Mouse (Mus musculus) monocyte, adult 5-6 weeks (primary cell): ENCODE results near the gene Dnajb12. TPM values are rescaled to one million over a fixed set of nuclear protein-coding genes. Genes with fewer than 3 reads are reported as not detected.
"Not testable (repeated sequence)": the region's sequence is repeated elsewhere in the genome, so short reads cannot be mapped to it uniquely, and the experiment has no call there.

ENCODE experiments used
- ATAC-seq: fragments of 153-309, 156-312 bp; replicated peaks from 2 replicates; pipeline ENCODE4 v1.8.0; 2017; ENCODE audit warnings: mild to moderate bottlenecking; ENCODE audit not compliant: low TSS enrichment, insufficient number of reproducible peaks, severe bottlenecking, poor library complexity, low FRiP score
- total RNA-seq: library from RNA; stranded (forward); fragments of 200-1000, 200-491, 200-594 nt; gene quantifications from 3 replicates; pipeline ENCODE4 v1.2.3, GENCODE M21; 2017

The Dnajb12 gene
- total RNA-seq, 1 experiment from 2014 or later: 41.9 TPM

DNA sequence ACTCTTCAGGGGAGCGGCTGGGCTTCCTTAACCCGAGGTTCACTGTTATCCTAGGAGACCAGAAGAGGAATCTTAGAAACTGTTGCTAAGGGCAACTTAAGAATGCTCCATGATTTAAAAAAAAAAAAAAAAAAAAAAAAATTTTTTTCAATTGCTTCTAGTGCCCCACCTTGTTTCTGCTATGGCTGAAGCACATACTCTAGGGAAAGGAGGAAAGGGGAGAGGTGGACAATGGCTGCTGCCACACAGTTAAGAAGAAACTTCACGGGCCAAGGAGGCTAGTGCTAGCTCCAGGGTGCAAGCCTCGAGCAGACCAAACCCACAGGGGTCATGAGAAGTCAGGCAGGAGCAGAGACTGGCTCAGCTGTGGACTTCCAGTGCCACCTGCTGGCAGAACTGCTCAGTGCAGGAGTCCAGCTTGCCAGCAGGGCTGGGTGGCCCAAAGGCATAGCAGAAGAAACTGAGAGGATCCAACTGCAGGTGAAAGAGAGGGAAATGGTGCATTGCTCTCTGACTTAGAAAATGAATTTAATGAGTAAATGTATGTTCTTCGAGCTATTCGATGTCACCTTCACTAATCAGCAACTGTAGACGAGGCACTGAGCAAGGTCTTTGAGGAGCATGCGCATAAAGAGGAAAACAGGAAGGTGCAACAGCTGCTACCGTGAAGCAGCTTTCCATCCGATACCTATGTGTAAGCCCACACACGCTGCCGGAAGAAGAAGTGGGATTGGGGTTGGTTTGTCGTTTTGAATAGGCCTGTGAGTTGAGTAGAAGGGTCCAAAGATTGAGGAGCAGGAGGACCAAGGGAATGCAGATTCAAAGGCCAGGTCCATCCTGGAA lies 14.3 kb upstream of the Dnajb12 start:
- ATAC-seq: peak; percentile 84

DNA sequence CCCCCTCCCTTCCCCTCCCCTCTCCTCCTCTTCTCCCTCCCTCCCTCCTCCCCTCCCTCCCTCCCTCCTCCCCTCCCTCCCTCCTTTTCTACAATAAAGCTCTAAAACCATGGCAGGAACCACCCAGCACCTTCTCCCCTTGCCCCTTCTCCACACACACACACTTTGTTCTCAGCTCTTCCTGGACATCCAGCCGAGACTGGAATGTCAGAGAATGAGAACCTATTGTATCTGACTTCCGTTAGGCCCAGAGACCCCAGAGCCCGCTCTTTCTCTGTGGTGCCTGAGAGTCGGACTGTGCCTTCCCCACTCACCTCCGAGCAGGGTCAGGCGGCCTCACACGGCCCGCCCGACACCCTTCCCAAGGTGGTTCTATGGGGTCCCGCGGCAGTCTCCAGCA lies 11.1 kb upstream of the Dnajb12 start:
- no peak for ATAC-seq

DNA sequence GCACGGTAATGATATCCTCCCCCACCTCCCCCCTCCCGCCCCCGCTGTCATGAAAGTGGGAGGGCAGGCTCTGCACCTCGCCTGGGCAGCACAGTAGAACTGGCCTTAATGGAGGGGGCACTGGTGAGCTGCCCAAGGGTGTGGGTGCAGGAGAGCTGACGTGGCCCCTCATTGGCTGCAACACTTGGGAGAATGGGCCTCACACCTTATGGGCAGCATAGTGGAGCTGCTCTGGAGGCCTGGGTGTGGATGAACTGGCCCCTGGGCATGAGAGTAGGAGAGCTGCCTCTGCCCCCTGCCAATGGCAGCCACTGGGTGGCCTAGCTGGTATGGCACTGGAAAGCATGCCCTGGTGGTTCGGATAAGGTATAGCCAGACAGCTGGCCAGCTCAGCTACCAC lies 9.3 kb upstream of the Dnajb12 start:
- no peak for ATAC-seq

DNA sequence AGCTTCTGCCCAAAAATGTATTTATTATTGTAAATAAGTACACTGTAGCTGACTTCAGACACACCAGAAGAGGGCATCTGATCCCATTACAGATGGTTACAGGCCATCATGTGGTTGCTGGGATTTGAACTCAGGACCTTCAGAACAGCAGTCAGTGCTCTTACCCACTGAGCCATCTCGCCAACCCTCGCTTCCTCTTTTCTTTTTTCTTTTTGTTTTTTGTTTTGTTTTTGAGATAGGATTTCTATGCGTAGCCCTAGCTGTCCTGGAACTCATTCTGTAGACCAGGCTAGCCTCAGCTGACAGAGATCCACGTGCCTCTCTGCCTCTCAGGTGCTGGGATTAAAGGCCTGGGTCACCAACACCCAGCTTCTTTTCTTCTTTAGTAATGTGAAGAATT lies 6.7 kb upstream of the Dnajb12 start:
- ATAC-seq: not testable (repeated sequence)

DNA sequence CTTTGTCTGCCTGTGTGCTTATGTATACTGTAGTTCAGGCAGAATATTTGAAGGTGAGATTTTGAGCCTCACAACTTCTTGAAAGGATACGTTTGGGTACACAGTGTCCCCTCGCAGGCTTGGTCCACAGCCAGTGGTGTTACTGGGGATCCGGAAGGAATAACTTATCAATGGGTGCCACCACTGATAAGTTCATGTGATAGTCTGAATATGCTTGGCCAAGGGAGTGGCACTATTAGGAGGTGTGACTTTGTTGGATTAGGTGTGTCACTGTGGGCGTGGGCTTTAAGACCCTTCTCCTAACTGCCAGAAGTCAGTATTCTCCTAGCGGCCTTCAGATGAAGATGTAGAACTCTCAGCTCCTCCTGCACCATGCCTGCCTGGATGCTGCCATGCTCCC lies 6.2 kb upstream of the Dnajb12 start:
- ATAC-seq: no peak

DNA sequence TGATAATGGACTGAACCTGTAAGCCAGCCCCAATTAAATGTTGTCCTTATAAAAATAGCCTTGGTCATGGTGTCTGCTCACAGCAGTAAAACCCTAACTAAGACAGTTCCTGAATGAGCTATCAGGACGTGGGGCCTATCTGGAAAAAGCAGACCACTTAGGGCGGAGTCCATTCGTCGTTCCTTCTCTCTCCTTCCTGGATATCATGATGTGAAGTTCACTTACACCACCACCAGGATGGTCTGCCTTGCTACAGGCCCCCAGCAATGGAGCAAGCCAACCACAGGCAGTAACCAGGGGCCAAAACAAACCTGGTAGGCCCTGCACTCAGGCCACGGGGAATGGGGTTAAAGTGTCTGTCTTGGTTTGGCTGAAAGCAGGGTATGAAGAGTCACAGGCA lies 5.7 kb upstream of the Dnajb12 start:
- no peak for ATAC-seq

DNA sequence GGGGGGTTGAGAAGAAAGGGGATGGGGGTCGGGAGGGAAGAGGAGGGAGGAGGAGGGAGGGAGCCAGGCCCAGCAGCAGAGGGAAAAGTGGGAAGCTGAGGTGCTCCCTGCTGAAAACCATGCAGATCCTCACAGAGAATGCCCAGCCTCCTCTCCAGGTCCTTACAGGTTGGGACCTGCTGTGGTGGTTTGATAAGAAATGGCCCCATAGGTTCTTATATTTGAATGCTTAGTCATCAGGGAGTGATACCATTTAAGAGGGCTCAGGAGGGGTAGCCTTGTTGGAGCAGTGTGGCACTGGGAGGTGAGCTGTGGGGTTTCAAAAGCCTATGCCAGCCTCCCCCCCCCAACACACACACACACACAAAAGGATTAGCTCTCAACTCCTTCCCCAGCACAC lies 4.0 kb upstream of the Dnajb12 start:
- ATAC-seq: no peak

DNA sequence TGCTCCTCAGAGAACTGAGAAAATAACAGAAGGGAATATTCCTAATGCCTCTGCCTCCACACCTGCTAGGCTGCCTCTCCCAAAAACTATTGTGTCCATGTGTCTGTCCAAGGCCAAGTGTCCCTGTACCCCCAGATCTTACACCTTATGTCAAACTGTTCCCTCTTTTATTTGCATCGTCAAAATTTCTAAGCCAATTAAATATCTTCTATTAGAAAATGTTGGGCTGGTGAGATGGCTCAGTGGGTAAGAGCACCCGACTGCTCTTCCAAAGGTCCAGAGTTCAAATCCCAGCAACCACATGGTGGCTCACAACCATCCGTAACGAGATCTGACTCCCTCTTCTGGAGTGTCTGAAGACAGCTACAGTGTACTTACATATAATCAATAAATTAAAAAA lies 2.7 kb upstream of the Dnajb12 start:
- ATAC-seq: not testable (repeated sequence)

DNA sequence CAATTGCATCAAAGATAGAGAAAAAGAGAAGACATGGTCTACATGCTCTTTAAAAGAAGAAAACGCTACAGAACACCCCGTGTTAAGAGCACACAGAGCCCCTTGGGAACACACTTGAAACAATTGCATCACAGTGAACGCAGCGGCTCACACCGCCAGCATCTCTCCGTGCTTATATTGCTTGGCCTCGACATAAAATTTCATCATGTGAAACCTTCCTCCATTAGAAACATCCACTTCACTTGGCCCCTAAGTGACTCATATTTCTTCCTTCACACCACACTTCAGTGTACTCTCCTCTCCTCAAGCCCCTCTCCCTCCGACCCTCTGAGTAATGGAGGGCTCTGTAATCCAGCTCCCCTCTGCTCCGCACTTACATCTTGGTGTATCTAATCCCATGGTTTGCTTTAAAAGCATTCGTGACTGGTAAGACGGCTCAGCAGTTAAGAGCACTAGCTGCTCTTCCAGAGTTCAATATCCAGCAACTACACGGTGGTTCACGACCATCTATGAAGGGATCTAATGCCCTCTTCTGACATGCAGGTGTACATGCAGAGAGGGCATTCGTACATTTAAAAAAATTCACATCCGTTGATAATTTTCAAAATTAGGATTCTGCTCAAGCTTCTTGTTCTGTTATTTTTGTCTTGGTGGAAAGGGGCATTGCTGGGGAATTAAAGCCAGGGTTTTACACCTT lies 1.8 kb upstream of the Dnajb12 start:
- ATAC-seq: no peak

DNA sequence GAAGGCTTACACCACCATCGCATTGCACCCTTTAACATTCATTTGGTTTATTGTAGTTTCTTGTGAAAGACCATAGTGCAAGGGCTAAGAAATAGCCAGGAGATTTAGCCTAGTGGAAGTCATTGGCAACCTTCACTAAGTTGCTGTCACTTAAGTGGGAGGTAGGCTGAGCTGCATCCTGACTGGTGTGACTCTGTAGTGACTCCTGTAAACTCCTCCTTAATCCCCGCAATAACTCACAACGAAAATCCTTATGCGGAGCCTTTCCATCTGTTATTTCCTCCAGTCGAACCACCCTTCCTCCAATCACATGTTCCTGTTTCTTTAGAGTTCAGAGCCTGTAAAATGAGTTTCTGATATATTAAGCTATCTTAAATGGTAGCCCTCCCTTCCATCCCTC lies 533 bp upstream of the Dnajb12 start:
- no peak for ATAC-seq

DNA sequence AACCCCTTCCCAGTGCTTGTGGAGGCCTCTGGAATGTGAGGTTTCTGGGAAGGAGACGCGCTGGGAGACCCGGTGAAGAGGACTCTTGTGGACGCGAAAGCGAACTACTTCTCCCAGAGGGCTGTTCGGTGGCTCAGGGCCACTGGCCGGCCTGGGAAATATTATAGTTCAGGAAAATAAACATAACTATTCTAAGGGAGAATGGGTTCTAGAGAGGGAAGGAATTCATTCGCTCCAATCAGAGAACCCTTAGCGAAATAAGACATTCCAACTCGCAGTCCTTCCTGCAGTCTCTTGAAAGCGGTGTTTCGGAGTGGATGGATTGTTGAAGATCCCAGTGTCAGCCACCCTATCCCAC lies 652 bp downstream of the Dnajb12 start:
- peak; percentile 13; the same call in 1 of the 2 replicates for ATAC-seq

DNA sequence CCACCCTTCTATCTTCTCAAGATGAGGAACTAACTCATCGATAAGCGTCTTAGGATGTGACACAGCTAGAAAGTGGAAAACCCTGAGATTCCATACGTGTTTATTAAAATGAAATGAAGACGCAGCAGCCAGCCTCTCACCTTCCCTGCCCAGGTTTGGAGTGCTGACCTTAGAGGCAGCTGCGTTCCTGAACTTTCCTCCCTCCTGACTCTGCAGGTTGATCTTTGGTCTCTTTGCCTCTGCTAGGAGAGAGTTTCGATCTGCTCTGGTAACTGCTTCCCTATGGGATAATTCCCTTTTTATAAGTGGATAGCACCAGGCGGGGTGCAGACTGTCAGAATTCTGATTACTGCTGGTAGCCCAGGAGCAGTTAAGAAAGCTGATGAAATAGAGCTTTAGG lies 1.5 kb downstream of the Dnajb12 start:
- no peak for ATAC-seq

DNA sequence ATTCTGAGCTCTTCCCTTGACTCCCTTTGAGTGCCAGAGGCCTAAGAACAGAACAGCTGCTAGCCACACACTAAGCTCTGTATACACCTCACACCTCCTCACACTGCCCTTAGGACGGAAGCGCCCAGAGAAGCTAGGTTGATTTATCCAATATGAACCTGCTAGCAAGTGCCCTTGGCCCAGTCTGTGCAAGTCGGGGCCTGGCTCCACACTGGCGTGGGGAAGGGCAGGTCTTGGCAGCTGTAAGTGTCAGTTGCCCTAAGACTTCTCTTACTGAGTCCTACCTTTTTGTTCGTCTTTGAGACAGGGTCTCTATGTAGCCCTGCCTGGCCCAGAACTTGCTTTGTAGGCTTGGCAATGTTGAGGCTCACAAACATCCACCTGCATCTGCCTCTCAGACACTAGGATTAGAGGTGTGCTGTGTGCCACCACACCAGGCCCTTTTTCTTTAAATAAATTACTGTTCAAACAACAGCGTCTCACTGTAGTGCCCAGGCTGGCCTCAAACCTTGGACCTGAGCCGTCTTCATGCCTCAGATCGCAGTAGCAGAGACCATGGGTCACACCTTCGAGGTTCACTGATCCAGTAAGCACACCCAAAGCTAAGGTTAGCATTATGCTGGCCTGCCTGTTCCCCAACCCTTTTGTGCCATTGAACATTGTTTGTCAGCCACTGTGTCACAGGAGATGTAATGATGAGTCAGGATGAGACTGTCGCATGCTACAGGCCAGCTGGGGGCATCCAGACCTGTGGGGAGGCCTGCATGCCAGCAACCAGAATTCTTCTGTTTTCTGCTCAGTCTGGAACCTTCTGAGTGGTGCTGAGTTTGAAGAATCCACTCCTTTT lies 5.2 kb downstream of the Dnajb12 start:
- ATAC-seq: no peak

DNA sequence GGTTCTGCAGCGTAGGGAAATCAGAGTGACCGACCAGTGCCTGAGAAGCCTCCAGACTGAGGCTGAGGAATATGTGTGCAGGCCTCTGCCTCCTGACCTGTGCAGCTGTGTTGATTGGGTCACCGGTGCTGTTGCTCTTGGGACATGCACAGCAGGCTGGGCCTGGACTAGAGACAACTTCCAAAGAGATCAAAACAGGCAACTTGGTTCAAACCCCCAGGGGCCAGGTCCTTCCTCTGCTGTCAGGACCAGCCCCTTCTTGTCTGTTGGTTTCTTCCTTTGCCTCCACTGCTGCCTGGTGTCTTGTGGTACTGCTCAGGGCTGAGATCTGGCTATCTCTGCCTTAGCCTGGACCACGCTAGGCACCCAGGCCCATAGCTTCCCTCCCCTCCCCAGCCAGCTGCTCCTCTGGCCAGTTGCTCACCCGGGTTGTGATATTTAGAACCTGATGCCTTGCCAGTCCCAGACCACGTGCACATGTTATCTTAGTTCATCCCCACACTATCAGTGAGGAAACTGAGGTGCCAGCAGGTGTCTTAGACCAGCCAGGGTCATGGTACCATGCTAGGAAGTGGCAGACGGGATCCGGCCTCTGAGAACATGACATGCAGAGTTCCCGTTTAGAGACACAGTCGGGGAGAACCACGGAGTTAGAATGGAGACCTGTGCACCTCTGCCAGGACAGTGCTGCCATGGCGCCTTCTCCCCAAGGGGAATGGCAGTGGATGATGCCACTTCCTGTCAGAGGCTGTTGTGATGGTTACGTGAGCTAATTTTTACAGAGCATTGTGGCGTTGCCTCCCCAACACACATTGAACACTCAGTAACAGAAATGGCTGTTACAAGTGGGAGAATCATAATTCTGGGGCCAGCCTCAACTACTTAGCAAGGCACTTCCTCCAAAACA lies 6.1 kb downstream of the Dnajb12 start:
- no peak for ATAC-seq

DNA sequence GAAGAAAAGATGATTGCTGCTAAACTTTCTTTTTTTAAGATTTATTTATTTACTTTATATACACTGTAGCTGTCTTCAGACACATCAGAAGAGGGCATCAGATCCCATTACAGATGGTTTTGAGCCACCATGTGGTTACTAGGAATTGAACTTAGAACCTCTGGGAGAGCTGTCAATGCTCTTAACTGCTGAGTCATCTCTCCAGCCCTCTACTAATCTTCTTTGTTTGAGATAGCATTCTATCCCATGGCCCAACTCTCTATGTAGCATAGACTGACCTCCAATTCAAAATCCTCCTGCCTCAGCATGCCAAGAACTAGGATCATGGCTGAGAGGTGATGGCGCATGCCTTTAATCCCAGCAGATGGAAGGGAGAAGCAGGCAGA lies 6.7 kb downstream of the Dnajb12 start:
- no peak for ATAC-seq

DNA sequence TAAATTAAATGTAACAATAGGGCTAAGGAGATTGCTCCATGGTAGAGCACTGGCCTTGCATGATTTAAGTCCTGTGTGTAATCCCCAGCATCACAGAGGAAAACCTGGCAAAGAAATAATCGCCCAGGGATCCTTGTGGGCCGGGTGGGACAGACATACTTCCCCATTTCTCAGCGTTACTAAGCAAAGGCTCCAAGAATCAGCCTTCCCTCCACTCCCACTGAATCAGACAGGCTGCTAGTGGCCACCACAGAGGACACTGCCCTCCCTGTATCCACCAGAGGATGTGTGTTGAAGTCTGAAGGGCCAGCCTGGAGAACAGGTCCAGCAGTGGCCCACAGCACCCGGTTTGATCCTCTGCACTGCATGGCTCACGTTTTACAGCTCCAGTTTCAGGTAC lies 8.1 kb downstream of the Dnajb12 start:
- peak; percentile 27; the same call in 1 of the 2 replicates for ATAC-seq

DNA sequence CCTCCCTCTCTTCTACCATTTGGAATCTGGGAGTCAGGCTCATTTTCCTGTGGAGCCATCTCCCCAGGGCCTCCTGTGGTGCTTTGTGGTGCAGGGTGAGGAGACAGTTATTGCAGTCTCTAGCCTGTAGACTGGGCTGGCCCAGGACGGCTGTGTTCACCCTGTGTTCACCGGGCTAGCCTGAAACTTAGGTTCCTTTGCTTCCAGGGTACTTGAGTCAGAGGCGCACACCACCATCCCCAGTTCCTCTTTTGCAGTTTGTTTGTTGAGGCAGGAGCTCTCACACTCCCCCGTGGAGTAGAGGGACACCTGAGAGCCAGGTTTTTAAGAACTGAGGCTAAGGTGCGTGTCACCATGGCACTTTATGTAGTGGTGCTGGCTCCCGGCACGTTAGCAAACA lies 10.0 kb downstream of the Dnajb12 start:
- no peak for ATAC-seq

DNA sequence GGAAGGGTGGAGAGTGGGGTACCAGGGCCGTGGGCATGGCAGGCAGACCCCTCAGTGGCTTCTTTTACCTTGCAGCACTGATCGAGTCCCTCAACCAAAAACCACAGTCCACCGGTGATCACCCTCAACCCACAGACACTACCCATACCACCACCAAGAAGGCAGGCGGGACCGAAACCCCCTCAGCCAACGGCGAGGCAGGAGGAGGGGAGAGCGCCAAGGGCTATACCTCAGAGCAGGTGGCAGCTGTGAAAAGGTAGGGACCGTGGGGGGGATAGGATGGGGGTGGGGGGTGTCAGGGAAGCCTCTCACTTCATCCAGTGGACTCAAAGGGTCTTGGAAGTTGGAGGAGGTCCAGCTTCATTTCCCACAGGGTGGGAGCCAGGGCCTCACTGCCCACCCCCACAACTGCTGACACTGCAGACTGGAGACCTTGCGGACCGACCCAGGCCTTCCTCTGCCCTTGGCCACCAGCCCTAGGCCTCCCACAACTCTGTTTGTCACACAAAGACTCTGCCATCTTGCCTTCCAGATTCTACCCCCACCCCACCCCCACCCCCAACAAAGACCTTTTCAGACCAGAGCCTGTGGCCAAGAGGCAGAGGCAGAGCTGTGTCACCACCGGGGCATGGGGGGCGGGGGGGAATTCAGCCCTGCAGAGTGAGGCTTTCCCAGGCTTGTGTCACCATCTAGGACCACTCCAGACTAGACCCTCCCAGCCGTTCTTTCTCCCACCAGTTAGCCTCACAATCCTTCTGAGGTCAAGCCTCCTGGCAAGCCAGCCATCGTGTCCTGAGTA lies 10.8 kb downstream of the Dnajb12 start:
- ATAC-seq: no peak
